Mouse (Mus musculus): ENCODE data around the gene Ap1s1. TPM values are rescaled to one million over a fixed set of nuclear protein-coding genes. Genes with fewer than 3 reads are reported as not detected.
A peak's percentile ranks its signal among the peaks of the same experiment; 100 is the strongest.

Gene Ap1s1
- polyA plus RNA-seq, 1 experiment from 2014 or later: 135 TPM

DNA sequence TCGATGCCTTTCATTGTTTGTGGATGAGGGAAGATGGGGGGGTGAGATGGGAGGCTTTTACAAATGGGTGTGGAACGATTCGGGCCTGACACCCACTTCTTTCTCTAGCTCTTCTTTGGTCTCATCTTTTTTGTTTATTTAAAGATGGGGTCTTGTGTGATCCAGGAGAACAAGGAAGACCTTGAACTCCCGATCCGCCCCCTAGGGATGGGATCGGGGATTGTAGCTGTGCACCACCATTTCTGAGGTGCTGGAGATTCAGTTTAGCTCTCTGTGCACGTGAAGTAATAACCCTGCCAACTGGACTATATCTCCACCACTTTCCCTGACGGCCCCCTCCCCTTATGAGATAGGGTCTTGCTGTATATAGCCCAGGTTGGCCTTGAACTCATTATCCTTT lies 20.0 kb upstream of the Ap1s1 start:
- DNase-seq (ENCODE audit: low spot score): no peak

- no peak for DNase-seq (ENCODE audit: low spot score)
These were observed 19.5 kb upstream of the Ap1s1 start for GRCm38 (mm10) chr5:137065454-137065853.

DNA sequence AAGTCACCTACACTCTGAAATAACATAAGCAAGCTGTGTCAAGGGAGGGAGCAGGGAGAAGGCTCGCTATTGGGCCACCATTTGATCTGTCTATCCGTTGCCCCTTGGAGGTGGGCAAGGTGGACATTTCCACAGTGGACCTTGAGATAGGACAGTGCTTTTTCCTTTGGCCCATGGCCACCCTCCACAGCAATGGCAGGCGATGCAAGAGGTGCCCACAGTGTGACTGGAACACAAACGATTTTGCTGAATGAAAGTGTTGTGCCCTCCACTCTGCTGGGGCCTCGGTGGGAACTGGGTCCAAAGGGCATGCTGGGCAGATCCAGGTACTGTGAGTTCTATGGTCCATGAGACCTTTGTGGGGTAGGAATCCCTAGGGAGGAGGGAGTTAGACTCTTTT lies 16.7 kb upstream of the Ap1s1 start:
- no peak for DNase-seq (ENCODE audit: low spot score)

GRCm38 (mm10) chr5:137061809-137062481 lies 16.0 kb upstream of the Ap1s1 start:
- peak; percentile 30 for DNase-seq (ENCODE audit: low spot score)

GRCm38 (mm10) chr5:137054873-137055272 lies 8.9 kb upstream of the Ap1s1 start:
- DNase-seq (ENCODE audit: low spot score): no peak

GRCm38 (mm10) chr5:137054299-137054698 lies 8.4 kb upstream of the Ap1s1 start:
- no peak for DNase-seq (ENCODE audit: low spot score)

DNA sequence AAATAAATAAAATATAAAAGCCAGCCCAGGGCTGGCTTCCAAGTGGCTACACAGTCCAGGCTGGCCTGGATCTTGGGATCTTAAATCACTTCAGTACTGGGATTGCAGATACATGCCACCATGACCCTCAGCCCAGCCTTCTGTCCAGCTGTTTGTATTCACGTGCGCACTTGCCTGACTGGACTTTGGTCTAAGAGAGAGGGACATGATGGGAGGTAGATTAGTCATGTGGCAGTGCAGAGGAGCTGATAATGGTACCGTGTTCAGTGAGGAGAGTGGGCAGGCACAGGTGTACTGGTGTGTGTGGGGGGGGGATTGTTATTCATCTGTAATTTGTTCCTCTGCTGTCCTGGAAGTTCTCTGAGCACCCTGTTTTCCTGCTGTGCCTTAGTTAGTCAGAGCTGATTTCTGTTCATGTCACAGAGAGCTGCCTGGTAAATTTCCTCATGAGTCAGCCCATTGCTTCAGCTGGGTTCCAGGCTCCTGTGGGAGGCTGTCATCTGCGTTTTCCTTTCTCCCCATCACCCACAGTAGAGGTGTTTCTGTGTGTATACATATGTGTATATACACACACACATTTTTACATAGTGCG lies 6.1 kb upstream of the Ap1s1 start:
- DNase-seq (ENCODE audit: low spot score): no peak

DNA sequence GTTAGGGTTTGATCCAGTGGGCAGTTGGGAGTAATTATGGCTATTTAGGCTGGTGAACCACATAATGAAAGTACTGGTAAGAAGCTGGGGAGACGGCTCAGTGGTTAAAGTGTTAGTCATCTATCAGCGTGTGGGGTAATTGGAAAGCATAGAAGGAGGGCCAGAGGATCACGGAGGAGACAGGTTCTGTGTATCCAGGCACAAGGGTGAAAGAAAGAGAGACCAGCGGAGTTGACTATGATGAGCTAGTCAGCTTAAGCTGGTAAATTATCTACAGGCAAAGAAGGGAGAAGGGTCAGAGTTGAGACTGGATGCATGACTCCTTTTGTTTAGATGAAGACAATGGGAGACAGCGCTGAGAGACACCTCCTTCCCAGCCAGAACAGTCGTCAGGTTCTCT lies 5.2 kb upstream of the Ap1s1 start:
- no peak for DNase-seq (ENCODE audit: low spot score)

GRCm38 (mm10) chr5:137046991-137047390 lies 1.1 kb upstream of the Ap1s1 start:
- DNase-seq (ENCODE audit: low spot score): no peak

DNA sequence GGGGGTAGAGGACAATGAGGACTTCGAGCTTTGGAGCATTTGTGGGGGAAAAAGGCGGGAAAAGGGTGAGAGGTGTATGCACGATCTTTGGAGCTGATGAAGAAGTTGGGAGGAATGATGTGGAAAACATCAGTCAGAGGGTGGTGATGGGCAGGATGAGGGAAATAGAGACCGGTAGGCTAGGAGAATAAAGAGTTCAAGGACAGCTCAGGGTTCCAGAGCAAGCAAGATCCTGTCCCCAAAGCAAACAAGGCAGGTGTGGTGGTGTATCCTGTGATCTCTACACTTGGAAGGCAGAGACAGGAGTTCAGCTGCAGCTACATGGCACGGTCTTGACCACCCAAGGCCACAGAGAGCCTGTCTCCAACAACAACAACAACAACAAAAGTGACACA lies 386 bp upstream of the Ap1s1 start:
- DNase-seq (ENCODE audit: low spot score): no peak

DNA sequence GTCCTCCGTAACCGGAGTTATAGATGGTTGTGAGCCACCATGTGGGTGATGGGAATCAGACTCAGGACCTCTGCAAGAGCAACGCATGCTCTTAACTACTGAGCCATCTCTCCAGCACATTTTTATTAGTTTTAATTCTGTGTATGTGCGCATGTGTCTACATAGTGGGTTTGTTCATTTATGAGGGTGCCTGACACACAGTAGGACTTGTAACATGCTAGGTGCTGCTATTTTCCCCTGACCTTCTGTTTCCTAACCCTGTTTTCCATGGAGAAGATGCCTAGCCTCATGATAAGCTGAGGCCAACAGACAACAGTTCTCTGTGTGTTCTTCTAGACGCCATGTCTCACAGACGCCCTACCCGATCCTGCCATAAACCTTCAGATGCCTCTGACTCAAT lies 1.9 kb downstream of the Ap1s1 start:
- no peak for DNase-seq (ENCODE audit: low spot score)

DNA sequence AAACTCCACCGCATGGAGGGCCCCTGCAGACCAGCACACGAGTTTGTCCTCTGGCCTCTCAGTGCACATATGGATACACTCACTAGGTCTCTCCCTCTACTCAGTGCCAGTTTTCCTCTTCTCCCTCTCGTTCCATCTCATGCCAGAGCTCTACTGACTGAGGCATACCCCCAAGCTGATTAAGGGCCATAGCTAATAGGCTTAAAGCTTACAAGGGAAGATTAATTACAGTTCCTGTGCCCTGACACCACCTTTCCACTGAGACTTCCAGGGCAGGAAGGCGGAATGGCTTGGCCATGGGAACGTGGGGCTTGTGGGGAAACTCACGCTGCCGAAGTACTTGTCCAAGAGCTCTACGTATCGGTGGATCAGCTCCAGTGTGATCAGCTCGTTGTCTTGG lies 4.5 kb downstream of the Ap1s1 start:
- no peak for DNase-seq (ENCODE audit: low spot score)

DNA sequence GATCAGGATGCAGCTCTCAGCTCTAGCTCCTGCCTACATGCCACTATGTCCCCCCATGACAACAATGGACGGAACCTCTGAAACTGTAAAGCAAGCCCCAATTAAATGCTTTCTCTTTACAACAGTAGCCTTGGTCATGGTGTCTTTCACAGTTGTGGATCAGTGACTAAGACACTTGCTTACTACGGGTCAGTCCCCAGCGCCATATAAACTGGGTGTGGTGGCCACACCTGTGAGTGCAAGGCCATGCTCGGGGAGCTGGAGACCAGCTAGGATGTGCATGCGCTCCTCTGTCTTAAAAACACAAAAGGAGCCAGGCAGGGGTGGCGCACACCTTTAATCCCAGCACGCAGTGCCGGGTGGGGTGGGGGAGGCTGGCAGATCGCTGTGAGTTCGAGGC lies 6.5 kb downstream of the Ap1s1 start:
- no peak for DNase-seq (ENCODE audit: low spot score)

GRCm38 (mm10) chr5:137036211-137036610 lies 9.7 kb downstream of the Ap1s1 start:
- DNase-seq (ENCODE audit: low spot score): no peak

GRCm38 (mm10) chr5:137032641-137033074 lies 13.3 kb downstream of the Ap1s1 start:
- DNase-seq (ENCODE audit: low spot score): peak; percentile 88

- no peak for DNase-seq (ENCODE audit: low spot score)
These were observed 13.9 kb downstream of the Ap1s1 start for GRCm38 (mm10) chr5:137032033-137032421.

GRCm38 (mm10) chr5:137031076-137032032 lies 14.6 kb downstream of the Ap1s1 start:
- DNase-seq (ENCODE audit: low spot score): no peak

- DNase-seq (ENCODE audit: low spot score): no peak
These were observed 15.5 kb downstream of the Ap1s1 start for GRCm38 (mm10) chr5:137030416-137030810.

DNA sequence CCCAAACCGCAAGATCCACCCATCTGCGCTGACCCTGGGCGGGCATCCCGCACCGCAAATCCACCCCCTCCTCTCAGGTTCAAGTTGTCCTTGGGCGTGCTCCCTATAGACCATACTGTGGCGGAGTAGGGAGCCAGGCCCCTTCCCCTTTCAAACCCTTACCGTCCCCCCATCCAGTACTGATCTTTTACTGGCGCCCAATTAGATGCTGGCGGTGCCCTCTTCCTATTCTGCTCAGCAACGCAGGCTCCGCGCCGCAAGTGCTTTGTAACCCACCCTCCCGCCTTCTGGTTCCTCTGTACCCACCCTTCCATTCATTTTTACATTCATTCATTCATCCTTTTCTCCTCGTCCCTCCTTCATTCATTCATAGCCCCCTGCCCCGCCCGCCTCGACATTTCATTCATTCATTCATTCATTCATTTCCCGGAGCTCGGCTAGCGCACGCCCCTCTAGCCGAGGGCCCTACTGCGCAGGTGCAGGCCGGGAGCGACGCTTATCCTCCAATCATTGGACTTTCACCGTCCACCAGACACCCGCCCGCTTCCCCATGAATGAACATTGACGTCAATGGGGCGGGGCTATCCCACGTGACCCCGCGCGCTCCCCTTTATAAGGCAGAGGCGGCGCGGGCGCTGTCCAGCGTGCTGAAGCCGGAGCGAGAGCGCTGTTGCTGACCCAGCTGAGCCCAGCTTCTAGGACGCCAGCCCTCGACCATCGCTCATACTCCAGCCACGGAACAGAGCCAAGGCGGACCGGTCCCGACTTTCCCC lies 16.1 kb downstream of the Ap1s1 start:
- DNase-seq (ENCODE audit: low spot score): peak; percentile 90

DNA sequence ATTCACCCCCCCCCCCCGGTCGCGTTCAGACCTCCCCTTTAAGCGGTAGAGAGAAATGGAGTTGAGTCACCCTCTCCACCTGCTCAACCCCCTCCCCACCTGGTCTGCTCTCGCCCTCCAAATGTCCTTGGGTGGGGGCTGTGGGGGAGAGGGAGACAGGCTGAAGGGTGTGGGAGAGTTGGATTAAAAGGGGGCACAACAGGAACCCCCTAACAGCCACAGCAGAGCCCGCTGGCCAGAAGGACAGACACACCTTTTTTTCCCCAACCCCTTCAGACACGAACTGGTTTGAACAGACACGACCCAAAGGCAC lies 16.7 kb downstream of the Ap1s1 start:
- no peak for DNase-seq (ENCODE audit: low spot score)

DNA sequence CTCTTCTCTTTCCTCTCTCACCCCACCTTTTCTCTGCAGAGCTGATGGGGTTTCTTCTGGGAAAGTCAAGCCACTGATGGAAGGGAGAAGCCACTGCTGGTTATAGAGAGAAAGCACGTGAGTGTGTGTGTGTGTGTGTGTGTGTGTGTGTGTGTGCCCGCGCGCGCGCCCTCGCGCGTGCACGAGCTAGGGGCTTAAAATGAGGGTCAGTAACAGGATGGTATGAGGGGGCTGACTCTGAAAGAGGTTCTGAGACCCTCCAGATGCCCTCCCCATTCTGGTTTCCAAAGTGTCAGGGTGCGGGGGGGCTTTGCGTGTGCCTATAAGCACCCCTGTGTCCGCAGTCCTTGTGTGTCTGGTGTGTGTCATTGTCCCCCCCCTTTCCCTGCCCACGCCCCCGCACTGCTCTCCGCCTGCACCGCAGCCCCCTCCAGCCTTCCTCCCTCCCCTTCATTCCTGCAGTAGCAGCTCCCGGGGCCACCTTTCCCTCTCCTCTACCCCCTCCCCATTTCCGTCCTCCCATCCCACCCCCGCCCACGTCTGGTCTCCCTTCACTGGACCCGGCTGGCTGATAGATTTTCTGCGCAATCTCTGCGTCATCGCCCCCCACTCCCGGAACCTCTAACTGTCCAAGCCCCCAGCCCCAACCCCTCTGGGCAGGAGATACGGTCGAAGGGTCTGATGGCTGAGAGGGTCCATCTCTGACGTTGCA lies 17.2 kb downstream of the Ap1s1 start:
- DNase-seq (ENCODE audit: low spot score): no peak
